16 mouse cellular contexts compared by ENCODE assay signal in genomic region chr9:70666811-70667210, GRCm38 (mm10). TPM values are rescaled to one million over a fixed set of nuclear protein-coding genes. Genes with fewer than 3 reads are reported as not detected.
A peak's percentile ranks its signal among the peaks of the same experiment; 100 is the strongest.
DNase-seq lines count a peak whose midpoint lies in the region; ATAC-seq and TF ChIP-seq lines count a peak whose summit lies in the region.
"Had no signal": no experiment of that assay in that cellular context is flagged by ENCODE, and none has a peak within 500 bp of the region (broad histone marks: within the 10 kb centered on the region; RNA-seq: fewer than 3 reads in every experiment).

No protein-coding gene starts in this region.

- no peak overlapping the region for H3K9ac ChIP-seq in liver, adult 2 months (ENCODE audit: low read depth, low read length)
- no peak overlapping the region for H3K9ac ChIP-seq in liver, embryonic 11.5 days (ENCODE audit: low read depth, low read length)
- no peak overlapping the region for H3K9ac ChIP-seq in midbrain, embryonic 11.5 days (ENCODE audit: low read length)
- H3K9ac ChIP-seq: forebrain, embryonic 15.5 days; liver, embryonic 13.5 days had no signal

- H3K79me2 ChIP-seq in liver, adult 2 months (ENCODE audit: control insufficient read depth, insufficient read depth, low read length): no peaks in the 10 kb centered on the region

- no peak for TF ChIP-seq POLR2A in cerebellum, adult 2 months (IDR thresholded peaks at IDR 0.05; ENCODE audit: borderline replicate concordance, insufficient read depth, low read length)
- TF ChIP-seq POLR2A in liver, adult 2 months (IDR thresholded peaks at IDR 0.05; ENCODE audit: extremely low read depth, insufficient read depth, low read length): no peak

- TF ChIP-seq CTCF in cerebellum, adult 2 months (IDR thresholded peaks at IDR 0.05; ENCODE audit: borderline replicate concordance, insufficient read depth, low read depth, low read length): no peak
- TF ChIP-seq CTCF in liver, adult 2 months (IDR thresholded peaks at IDR 0.05; ENCODE audit: low read depth, low read length): no peak

- no peak for ATAC-seq in liver, embryonic 11.5 days (replicated peaks; ENCODE audit: low FRiP score)
- no peak for ATAC-seq in midbrain, embryonic 11.5 days (ENCODE audit: low FRiP score)
- ATAC-seq: activated CD4-positive, CD25-positive, alpha-beta regulatory T cell, adult 4 months; forebrain, embryonic 15.5 days; hindbrain, embryonic 16.5 days had no signal

- H3K27me3 ChIP-seq in cerebellum, adult 2 months (ENCODE audit: control insufficient read depth, insufficient read depth, low read length): no peaks in the 10 kb centered on the region
- H3K27me3 ChIP-seq in liver, adult 2 months (ENCODE audit: control insufficient read depth, insufficient read depth, low read length): no peaks in the 10 kb centered on the region
- no peaks in the 10 kb centered on the region for H3K27me3 ChIP-seq in liver, embryonic 11.5 days (replicated peaks; ENCODE audit: control insufficient read depth, insufficient read depth, low read length)
- no peaks in the 10 kb centered on the region for H3K27me3 ChIP-seq in midbrain, embryonic 11.5 days (ENCODE audit: control insufficient read depth, insufficient read depth, low read length)
- H3K27me3 ChIP-seq: forebrain, embryonic 15.5 days; liver, embryonic 13.5 days; megakaryocyte, embryonic 14.5 days had no signal

- H3K4me1 ChIP-seq in cerebellum, adult 2 months (ENCODE audit: control insufficient read depth, insufficient read depth, low read length): peaks cover 20% of the 10 kb centered on the region
- H3K4me1 ChIP-seq in liver, adult 2 months (ENCODE audit: control insufficient read depth, insufficient read depth, low read length): peaks cover 9% of the 10 kb centered on the region; the same call in 1 of the 2 replicates
- peaks cover 19% of the 10 kb centered on the region for H3K4me1 ChIP-seq in liver, embryonic 11.5 days (replicated peaks; ENCODE audit: control insufficient read depth, insufficient read depth, low read length)
- no peaks in the 10 kb centered on the region for H3K4me1 ChIP-seq in midbrain, embryonic 11.5 days (ENCODE audit: control insufficient read depth, insufficient read depth, low read length)
- H3K4me1 ChIP-seq: forebrain, embryonic 15.5 days had no signal

- H3K36me3 ChIP-seq in liver, adult 2 months (ENCODE audit: control insufficient read depth, insufficient read depth, low read length): no peaks in the 10 kb centered on the region
- no peaks in the 10 kb centered on the region for H3K36me3 ChIP-seq in liver, embryonic 11.5 days (ENCODE audit: control insufficient read depth, insufficient read depth, low read length)
- H3K36me3 ChIP-seq in midbrain, embryonic 11.5 days (ENCODE audit: control insufficient read depth, insufficient read depth, low read length): no peaks in the 10 kb centered on the region
- H3K36me3 ChIP-seq: forebrain, embryonic 15.5 days; liver, embryonic 13.5 days had no signal

- H3K9me3 ChIP-seq in liver, embryonic 11.5 days (ENCODE audit: control insufficient read depth, low read length): no peaks in the 10 kb centered on the region
- no peaks in the 10 kb centered on the region for H3K9me3 ChIP-seq in midbrain, embryonic 11.5 days (ENCODE audit: control insufficient read depth, low read length)
- H3K9me3 ChIP-seq: forebrain, embryonic 15.5 days; liver, embryonic 13.5 days had no signal

- no peak overlapping the region for H3K4me3 ChIP-seq in cerebellum, adult 2 months (replicated peaks; ENCODE audit: insufficient read depth, low read depth, low read length)
- no peak overlapping the region for H3K4me3 ChIP-seq in liver, adult 2 months (ENCODE audit: insufficient read depth, low read depth, low read length)
- no peak overlapping the region for H3K4me3 ChIP-seq in liver, embryonic 11.5 days (ENCODE audit: low read depth, low read length)
- no peak overlapping the region for H3K4me3 ChIP-seq in midbrain, embryonic 11.5 days (ENCODE audit: low read depth, low read length)
- H3K4me3 ChIP-seq: forebrain, embryonic 15.5 days; liver, embryonic 13.5 days; megakaryocyte, embryonic 14.5 days had no signal

- peak overlapping the region; percentile 19 for H3K27ac ChIP-seq in cerebellum, adult 2 months (ENCODE audit: insufficient read depth, low read length)
- H3K27ac ChIP-seq in liver, adult 2 months (replicated peaks; ENCODE audit: insufficient read depth, low read depth, low read length): no peak overlapping the region
- H3K27ac ChIP-seq in liver, embryonic 11.5 days (ENCODE audit: low read depth, low read length): no peak overlapping the region
- H3K27ac ChIP-seq in midbrain, embryonic 11.5 days (ENCODE audit: low read depth, low read length): no peak overlapping the region
- H3K27ac ChIP-seq: forebrain, embryonic 15.5 days had no signal

- 69% methylated on average over 7 of the region's 7 CpGs for WGBS in cerebellum, adult 2 months
- WGBS in liver, adult 2 months: 62% methylated on average over 7 of the region's 7 CpGs
- WGBS in liver, embryonic 11.5 days: 63% methylated on average over 7 of the region's 7 CpGs
- 77% methylated on average over 7 of the region's 7 CpGs for WGBS in midbrain, embryonic 11.5 days

- no peak overlapping the region for H3K4me2 ChIP-seq in liver, embryonic 11.5 days
- no peak overlapping the region for H3K4me2 ChIP-seq in midbrain, embryonic 11.5 days
- H3K4me2 ChIP-seq: forebrain, embryonic 15.5 days; liver, embryonic 13.5 days had no signal

- DNase-seq in cerebellum, adult 2 months: no peak
- DNase-seq in cerebellum, adult 9-10 months: no peak
- peak; percentile 70 for DNase-seq in liver, adult 2 months (ENCODE audit: extremely low read depth, low read depth, low spot score)
- DNase-seq in liver, embryonic 11.5 days (ENCODE audit: low spot score): no peak
- peak; percentile 41 for DNase-seq in NIH3T3 (ENCODE audit: low read depth)
- peak; percentile 12 to 25 for DNase-seq in kidney, postnatal 4 days
- no peak for DNase-seq in midbrain, embryonic 11.5 days (ENCODE audit: low spot score, missing footprints)
- no peak for DNase-seq in layer of hippocampus, adult 9-11 months
- DNase-seq: cerebellum, adult 11 months; gastrocnemius, postnatal 14 days; liver, embryonic 13.5 days; thymus, postnatal 36 days had no signal

RNA-seq across cellular contexts. Expression of gene Mindy2, which starts 9.8 kb away (rescaled TPM):
- polyA plus RNA-seq in cerebellum, adult 2 months (2012; rRNA removed): 58.4 and 67.3 TPM in 2 replicates
- 17.2 and 18.2 TPM in 2 replicates for total RNA-seq in liver, adult 2 months (2014; rRNA removed)
- polyA plus RNA-seq in liver, adult 2 months (2012; rRNA removed): 2.5 and 3.0 TPM in 2 replicates
- polyA plus RNA-seq in liver, embryonic 11.5 days (2014; fragmentation: Nextera tagmentation; extraction: Ambion mirVana): 11.4 and 13.4 TPM in 2 replicates
- 12.1 and 12.4 TPM in 2 replicates for polyA plus RNA-seq in midbrain, embryonic 11.5 days (2014; fragmentation: Nextera tagmentation; extraction: Ambion mirVana)

RNA-seq across cellular contexts. Expression of gene Gm10642, which starts 10.8 kb away (rescaled TPM):
- polyA plus RNA-seq in cerebellum, adult 2 months (2012; rRNA removed): 1.4 and 1.5 TPM in 2 replicates
- 1.7 and 1.9 TPM in 2 replicates for total RNA-seq in liver, adult 2 months (2014; rRNA removed)
- 1.4 and 1.6 TPM in 2 replicates for polyA plus RNA-seq in liver, adult 2 months (2012; rRNA removed)
- 0.48 and 0.65 TPM in 2 replicates for polyA plus RNA-seq in liver, embryonic 11.5 days (2014; fragmentation: Nextera tagmentation; extraction: Ambion mirVana)
- polyA plus RNA-seq in midbrain, embryonic 11.5 days (2014; fragmentation: Nextera tagmentation; extraction: Ambion mirVana): 0.15 and 0.17 TPM in 2 replicates

RNA-seq across cellular contexts. Expression of gene Adam10, which starts 12.0 kb away (rescaled TPM):
- polyA plus RNA-seq in cerebellum, adult 2 months (2012; rRNA removed): 44.9 and 47.7 TPM in 2 replicates
- 16.8 TPM in 2 replicates for total RNA-seq in liver, adult 2 months (2014; rRNA removed)
- polyA plus RNA-seq in liver, adult 2 months (2012; rRNA removed): 4.9 and 5.0 TPM in 2 replicates
- 74.2 and 82.2 TPM in 2 replicates for polyA plus RNA-seq in liver, embryonic 11.5 days (2014; fragmentation: Nextera tagmentation; extraction: Ambion mirVana)
- polyA plus RNA-seq in midbrain, embryonic 11.5 days (2014; fragmentation: Nextera tagmentation; extraction: Ambion mirVana): 64.0 and 70.8 TPM in 2 replicates

Comparison
In these comparisons a context has a peak if more than half of its experiments do, and no peak if none do; other contexts are left out.
1. DNase-seq: peak in liver, adult 2 months (single experiment), NIH3T3 (single experiment) and kidney, postnatal 4 days (2 of 2); none in cerebellum, adult 2 months (0 of 2), cerebellum, adult 9-10 months (single experiment), liver, embryonic 11.5 days (single experiment), midbrain, embryonic 11.5 days (single experiment) and layer of hippocampus, adult 9-11 months (single experiment).